Mouse (Mus musculus) CH12.LX (cell line): ENCODE measurements at regions not wholly inside any gene's neighbourhood (a gene's known extent, or its start where the extent isn't known, plus 50 kb on each side); places are given as distances from the start of the nearest gene placed in this dataset.

Experiments used
- CTCF ChIP-seq, 2 experiments: IDR thresholded peaks in 1 of 2; conservative IDR thresholded peaks in 1 of 2; 2 replicates each; pipeline ENCODE4 v1.5.1; 2011 to 2012; ENCODE audit warnings: low read depth in 2 of 2, low read length in 2 of 2, improper control_type of control experiment in 1 of 2, inconsistent platforms in 1 of 2, mild to moderate bottlenecking in 1 of 2, moderate library complexity in 1 of 2
- KAT2A ChIP-seq: IDR thresholded peaks from 2 replicates; pipeline ENCODE4 v1.6.1; 2012; ENCODE audit warnings: low read length, improper control_type of control experiment, inconsistent platforms; ENCODE audit not compliant: insufficient replicate concordance
- POLR2A ChIP-seq: IDR thresholded peaks from 2 replicates; pipeline ENCODE4 v1.6.1; 2011; ENCODE audit warnings: low read depth, mild to moderate bottlenecking, improper control_type of control experiment, low read length

DNA sequence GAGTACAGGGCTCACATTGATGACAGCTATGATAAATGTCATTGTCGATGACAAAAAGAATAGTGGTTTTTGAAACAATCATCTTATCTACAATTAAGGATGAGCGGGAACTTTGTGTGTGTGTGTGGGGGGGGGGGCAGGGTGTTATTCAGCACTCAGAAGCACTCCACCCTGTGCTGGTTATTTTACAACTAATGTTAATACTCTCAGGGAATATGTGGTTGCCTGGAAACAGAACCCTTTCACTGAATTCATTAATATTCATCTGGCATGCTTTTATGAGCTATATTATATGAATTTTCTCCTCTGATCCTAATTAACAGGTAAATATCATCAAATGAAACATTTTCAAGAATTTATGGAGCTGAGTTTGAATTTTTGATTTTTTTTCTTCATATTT lies 1228.2 kb downstream of the Ntrk3 start:
- TF ChIP-seq KAT2A (no peak), CTCF (conservative IDR thresholded peaks at IDR 0.05 in 1 of 2, IDR thresholded peaks at IDR 0.05 in 1 of 2; ENCODE audit: low read depth in 2 of 2, low read length in 2 of 2) (no peak), POLR2A (no peak)
